Mouse (Mus musculus): ENCODE results near the gene Cdk11b.

DNA sequence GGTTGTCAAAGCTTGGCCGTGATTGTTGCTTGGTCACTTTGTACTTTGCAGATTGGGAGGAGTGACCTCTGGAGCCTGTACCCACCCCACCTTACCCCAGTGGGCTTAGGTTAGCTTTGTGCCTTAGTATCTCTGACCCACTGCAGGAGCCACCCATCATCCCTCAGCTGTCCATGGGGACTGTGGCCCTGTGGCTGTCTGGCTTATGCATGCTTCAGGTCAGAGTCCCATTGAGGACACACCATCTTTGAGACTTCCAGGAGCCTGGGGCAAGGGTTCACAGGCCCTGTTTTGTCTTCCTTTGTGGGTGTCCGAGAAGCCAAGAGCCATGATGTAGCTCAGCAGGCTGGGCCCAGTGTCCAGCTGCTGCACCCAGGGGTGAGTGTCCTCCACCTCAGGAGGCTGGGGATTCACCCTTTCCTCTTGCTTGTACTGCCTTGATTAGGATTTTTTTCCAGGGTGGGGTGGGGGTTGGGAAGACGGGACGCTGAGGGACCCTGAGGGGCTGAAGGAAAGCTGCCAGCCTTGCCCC is 70.9 kb downstream of the Cdk11b start:
- no peak for TF ChIP-seq CTCF (IDR thresholded peaks at IDR 0.05)
- no peak for TF ChIP-seq EP300 (IDR thresholded peaks at IDR 0.05)

Measured in lung, postnatal 0 days (tissue).